Mouse (Mus musculus) heart, embryonic 11.5 days (tissue): ENCODE results near the gene Gm20696. TPM values are rescaled to one million over a fixed set of nuclear protein-coding genes. Genes with fewer than 3 reads are reported as not detected.

Experiments
- ATAC-seq: fragments of 200-750 bp; cut with Nextera tagmentation; replicated peaks from 2 replicates; pipeline ENCODE4 v1.8.0; 2017; ENCODE audit warnings: moderate library complexity; ENCODE audit not compliant: insufficient number of reproducible peaks, low FRiP score, low TSS enrichment
- H3K27ac ChIP-seq: fragments of 300-500 bp; sonication (generic); 2 replicates; pipeline ENCODE4 v1.5.1; 2014; ENCODE audit warnings: mild to moderate bottlenecking, low read depth, low read length
- H3K27me3 ChIP-seq: fragments of 300-500 bp; sonication (generic); 2 replicates; pipeline ENCODE4 v1.6.1; 2014; ENCODE audit warnings: mild to moderate bottlenecking, low read length, mixed read lengths; ENCODE audit not compliant: control insufficient read depth, insufficient read depth
- H3K36me3 ChIP-seq: fragments of 300-500 bp; sonication (generic); 2 replicates; pipeline ENCODE4 v1.6.1; 2014; ENCODE audit warnings: mild to moderate bottlenecking, low read length, moderate library complexity, mixed read lengths; ENCODE audit not compliant: control insufficient read depth, insufficient read depth
- H3K4me1 ChIP-seq: fragments of 300-500 bp; sonication (generic); 2 replicates; pipeline ENCODE4 v1.6.1; 2014; ENCODE audit warnings: low read length; ENCODE audit not compliant: control insufficient read depth, insufficient read depth
- H3K4me2 ChIP-seq: fragments of 300-500 bp; sonication (generic); 2 replicates; pipeline ENCODE4 v1.6.1; 2014; ENCODE audit warnings: mild to moderate bottlenecking, moderate library complexity
- H3K4me3 ChIP-seq: fragments of 300-500 bp; sonication (generic); 2 replicates; pipeline ENCODE4 v1.5.1; 2014; ENCODE audit warnings: low read depth, low read length
- H3K9ac ChIP-seq: fragments of 300-500 bp; sonication (generic); 2 replicates; pipeline ENCODE4 v1.6.1; 2014; ENCODE audit warnings: mild to moderate bottlenecking, low read depth, low read length, moderate library complexity
- H3K9me3 ChIP-seq: fragments of 300-500 bp; sonication (generic); replicated peaks from 2 replicates; pipeline ENCODE4 v1.6.1; 2016; ENCODE audit warnings: low read length; ENCODE audit not compliant: control insufficient read depth
- WGBS: fragments of 180-500 bp; shearing (Covaris S2); extraction: QIAGEN DNeasy Blood & Tissue Kit; methylation state at CpG from one replicate; pipeline ENCODE4 v1.1.7; 2014; ENCODE audit not compliant: insufficient replicate concordance; 5-methylcytosine and 5-hydroxymethylcytosine counted together
- polyA plus RNA-seq: library from polyadenylated mRNA; unstranded; fragments of >200 nt; fragmentation: Nextera tagmentation; extraction: Ambion mirVana; gene quantifications from 2 replicates; pipeline ENCODE4 v1.2.1, GENCODE M21; 2014

Gm20696 gene
- polyA plus RNA-seq, 1 experiment from 2014 or later: 4.0 TPM

DNA sequence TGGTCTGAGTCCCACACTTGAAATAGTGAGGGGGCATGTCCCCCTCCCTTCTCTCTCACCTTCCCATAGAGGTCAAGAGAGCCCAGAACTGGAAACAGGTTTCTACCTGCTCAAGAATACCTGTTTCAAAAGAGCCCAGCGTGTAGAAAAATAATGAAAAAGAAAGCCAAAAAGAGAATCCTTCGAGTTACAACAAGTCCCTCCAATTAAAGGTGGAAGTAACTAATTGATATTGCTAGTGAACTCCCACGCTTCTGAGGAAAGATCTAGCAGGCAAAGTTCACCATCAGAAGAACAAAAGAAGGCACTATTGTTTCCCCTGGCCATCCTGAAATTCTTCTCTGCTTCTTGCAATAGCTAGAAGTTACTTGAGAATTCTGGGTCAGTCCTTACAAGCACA is 297.4 kb downstream of the Gm20696 start:
- WGBS: 84% methylated on average over 3 of the region's 3 CpGs
- no peak overlapping the region for H3K4me3 ChIP-seq
- H3K9ac ChIP-seq: no peak overlapping the region
- no peak for ATAC-seq
- H3K27me3 ChIP-seq: no peaks in the 10 kb centered on the region
- H3K27ac ChIP-seq: no peak overlapping the region
- H3K36me3 ChIP-seq: no peaks in the 10 kb centered on the region
- H3K9me3 ChIP-seq: no peaks in the 10 kb centered on the region
- peaks cover 6% of the 10 kb centered on the region; the same call in 1 of the 2 replicates for H3K4me1 ChIP-seq
- H3K4me2 ChIP-seq: no peak overlapping the region

DNA sequence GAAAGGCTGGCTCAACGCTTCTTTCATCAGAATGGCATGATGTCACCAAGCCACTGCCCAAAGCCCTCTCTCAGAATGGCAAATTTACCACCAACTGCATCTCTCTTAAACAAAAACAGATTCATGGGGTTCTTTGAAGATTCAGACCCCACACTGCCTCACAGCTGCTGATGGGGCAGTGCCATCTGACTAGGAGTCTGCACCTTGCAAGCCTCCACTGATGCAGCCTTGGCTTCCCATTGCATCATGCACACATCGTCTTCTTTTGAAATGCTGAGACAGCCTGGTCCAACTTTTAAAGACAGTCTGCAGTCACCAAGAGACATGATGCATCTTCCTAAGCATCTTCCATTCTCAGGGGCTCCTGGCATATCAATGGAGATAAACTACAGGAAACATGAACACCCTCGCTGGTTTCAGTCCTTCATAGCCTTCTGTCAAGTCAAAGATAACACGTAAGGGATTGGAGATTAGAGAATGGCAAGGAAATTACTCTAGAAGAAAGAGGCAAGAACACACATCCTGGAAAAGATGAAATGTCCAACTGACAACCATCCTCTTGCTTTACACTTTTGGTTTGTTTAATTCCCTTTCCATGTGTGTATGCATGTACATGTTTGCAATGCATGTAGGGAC is 298.4 kb downstream of the Gm20696 start:
- 44% methylated on average over 4 of the region's 4 CpGs for WGBS
- peaks cover 6% of the 10 kb centered on the region; the same call in 1 of the 2 replicates for H3K4me1 ChIP-seq
- no peak overlapping the region for H3K9ac ChIP-seq
- H3K36me3 ChIP-seq: no peaks in the 10 kb centered on the region
- ATAC-seq: no peak
- H3K27ac ChIP-seq: no peak overlapping the region
- H3K9me3 ChIP-seq: no peaks in the 10 kb centered on the region
- no peak overlapping the region for H3K4me2 ChIP-seq
- no peaks in the 10 kb centered on the region for H3K27me3 ChIP-seq
- no peak overlapping the region for H3K4me3 ChIP-seq

DNA sequence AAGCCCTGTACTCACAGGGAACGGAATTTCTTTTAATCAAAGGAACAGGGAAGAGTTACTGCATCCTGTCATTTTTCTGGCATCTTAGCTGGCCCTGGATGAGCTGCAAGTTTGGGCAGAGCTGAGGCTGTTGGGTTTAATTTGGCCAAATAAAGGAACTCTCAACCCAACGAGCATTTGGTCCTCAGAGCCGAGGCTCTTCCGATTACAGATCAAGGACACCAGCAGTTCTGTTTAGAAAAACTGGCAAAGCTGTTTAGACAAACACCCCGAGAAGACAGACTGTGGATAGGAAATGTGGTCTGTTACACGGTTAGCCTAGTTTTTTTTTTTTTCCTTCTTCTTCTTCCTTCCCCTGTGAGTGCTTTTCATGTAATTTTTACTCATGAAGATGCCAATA is 302.1 kb downstream of the Gm20696 start:
- Histone ChIP-seq H3K4me1 (peaks cover 13% of the 10 kb centered on the region; the same call in 1 of the 2 replicates), H3K4me2 (no peak overlapping the region), H3K9me3 (no peaks in the 10 kb centered on the region), H3K27me3 (no peaks in the 10 kb centered on the region), H3K9ac (no peak overlapping the region), H3K27ac (no peak overlapping the region), H3K36me3 (no peaks in the 10 kb centered on the region), H3K4me3 (no peak overlapping the region)
- no peak for ATAC-seq
- WGBS: 63% methylated on average over 6 of the region's 6 CpGs

DNA sequence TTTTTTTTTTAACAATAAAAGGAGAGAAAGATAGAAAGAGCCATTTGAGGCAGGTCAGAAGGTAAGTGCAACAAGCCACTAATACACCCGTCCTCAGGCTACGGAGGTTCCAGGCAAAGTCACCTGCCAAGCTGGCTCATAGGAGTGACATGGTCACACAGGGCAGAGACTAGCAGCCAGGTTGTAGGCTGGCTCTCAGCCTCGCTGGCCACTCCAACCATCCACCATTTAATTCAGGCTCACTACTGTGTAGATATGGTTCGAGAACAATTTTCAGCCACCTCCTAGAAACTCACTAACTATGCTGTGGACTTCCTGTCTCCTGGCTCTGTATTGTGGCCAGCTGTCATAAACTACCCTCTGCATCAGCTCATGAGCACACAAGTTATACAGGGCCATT is 306.0 kb downstream of the Gm20696 start:
- Histone ChIP-seq H3K4me2 (no peak overlapping the region), H3K36me3 (no peaks in the 10 kb centered on the region), H3K27me3 (no peaks in the 10 kb centered on the region), H3K27ac (peak overlapping the region; percentile 22; the same call in 1 of the 2 replicates), H3K9ac (no peak overlapping the region), H3K4me1 (peaks cover 12% of the 10 kb centered on the region), H3K4me3 (no peak overlapping the region), H3K9me3 (no peaks in the 10 kb centered on the region)
- WGBS: 75% methylated on average over 4 of the region's 4 CpGs
- no peak for ATAC-seq

DNA sequence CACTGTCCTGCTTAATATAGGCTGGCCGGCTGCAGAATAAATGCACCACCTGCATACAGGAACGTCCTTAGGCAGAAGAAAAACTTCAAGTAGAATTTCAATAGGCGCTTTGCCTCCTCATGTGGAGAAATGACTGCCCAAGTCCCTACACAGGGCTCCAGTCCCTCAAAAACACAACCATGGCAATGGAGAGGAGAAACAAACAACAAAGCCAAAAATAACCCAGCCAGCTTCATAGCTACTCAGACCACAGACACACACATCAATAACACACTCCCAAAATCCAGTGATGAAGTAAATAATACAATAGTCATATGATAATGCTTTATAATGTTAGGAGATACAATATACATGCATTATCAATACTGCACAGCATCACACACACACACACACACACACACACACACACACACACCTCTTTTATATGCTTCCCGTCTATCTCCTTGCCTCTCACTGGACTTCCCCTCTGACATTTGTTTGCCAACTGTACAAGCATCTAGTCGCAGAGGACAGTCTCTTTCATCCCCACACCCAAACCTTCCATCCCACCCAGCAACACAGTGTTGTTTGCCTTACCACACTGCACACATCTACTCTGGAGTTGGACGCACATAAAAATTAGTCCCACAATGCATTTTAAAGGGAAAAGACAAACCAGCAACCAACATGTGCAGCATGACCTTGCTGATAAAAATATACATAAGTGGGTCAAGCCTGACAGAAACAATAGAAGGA is 306.7 kb downstream of the Gm20696 start:
- no peak overlapping the region for H3K4me2 ChIP-seq
- 62% methylated on average over 6 of the region's 6 CpGs for WGBS
- no peaks in the 10 kb centered on the region for H3K9me3 ChIP-seq
- peaks cover 16% of the 10 kb centered on the region for H3K4me1 ChIP-seq
- no peaks in the 10 kb centered on the region for H3K36me3 ChIP-seq
- H3K27ac ChIP-seq: peak overlapping the region; percentile 59
- H3K9ac ChIP-seq: no peak overlapping the region
- H3K4me3 ChIP-seq: no peak overlapping the region
- ATAC-seq: no peak
- no peaks in the 10 kb centered on the region for H3K27me3 ChIP-seq

DNA sequence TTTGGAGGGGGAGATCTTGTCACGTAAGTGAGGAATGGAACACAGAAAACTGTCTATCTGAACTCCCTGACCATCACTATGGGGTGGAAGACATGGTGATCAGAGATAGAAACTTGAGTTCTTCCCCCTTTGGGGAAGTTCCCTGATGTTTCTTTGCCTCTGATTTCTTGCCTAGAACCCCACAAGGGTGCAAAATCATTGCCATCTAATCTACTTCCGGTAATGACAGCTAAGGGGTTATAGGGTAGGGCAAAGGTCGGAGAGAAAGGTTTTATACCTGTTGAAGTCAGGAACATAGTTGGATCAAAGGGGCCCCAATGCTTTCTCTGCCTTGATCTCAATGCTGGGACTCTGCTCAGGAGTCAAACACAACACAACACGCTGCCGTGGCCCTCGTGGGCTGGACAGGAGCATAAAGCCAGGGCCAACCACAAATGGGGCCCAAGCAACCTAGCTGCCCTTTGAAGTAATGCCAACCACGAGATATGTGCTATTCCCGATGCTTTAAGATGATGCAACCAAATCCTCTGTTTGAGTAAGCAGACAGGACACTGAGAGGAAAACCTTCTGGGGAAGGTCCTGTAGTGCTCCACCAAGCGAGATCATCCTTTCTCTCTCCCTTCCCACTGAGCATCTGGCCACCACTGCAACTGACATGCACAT is 307.4 kb downstream of the Gm20696 start:
- Histone ChIP-seq H3K4me1 (peaks cover 17% of the 10 kb centered on the region), H3K9me3 (no peaks in the 10 kb centered on the region), H3K27me3 (no peaks in the 10 kb centered on the region), H3K27ac (peak overlapping the region; percentile 59), H3K36me3 (no peaks in the 10 kb centered on the region), H3K4me2 (no peak overlapping the region), H3K4me3 (no peak overlapping the region), H3K9ac (no peak overlapping the region)
- no peak for ATAC-seq
- 83% methylated on average over 9 of the region's 9 CpGs for WGBS

DNA sequence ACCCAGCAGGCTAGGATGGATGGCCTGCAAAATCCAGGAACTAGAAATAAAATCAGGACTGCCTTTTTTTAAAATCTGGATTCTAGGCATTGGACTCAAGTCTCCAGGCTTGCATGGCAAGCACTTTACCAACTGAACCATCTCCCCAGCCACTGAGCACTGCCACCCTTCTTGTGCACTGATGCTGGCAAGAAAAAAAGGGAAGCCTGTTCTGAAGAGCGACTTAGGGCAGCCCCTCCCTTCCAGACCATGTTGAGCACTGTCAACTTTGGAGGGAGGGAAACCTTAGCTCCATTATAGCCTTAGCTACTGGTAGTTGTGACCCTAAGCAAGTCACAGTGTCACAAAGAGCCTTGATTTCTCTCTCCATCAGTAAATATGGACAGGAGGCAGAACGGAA is 308.7 kb downstream of the Gm20696 start:
- peaks cover 22% of the 10 kb centered on the region for H3K4me1 ChIP-seq
- H3K27ac ChIP-seq: no peak overlapping the region
- no peaks in the 10 kb centered on the region for H3K27me3 ChIP-seq
- 63% methylated on average over 2 of the region's 2 CpGs for WGBS
- H3K4me3 ChIP-seq: no peak overlapping the region
- no peaks in the 10 kb centered on the region for H3K36me3 ChIP-seq
- no peak overlapping the region for H3K4me2 ChIP-seq
- no peaks in the 10 kb centered on the region for H3K9me3 ChIP-seq
- no peak overlapping the region for H3K9ac ChIP-seq
- no peak for ATAC-seq

DNA sequence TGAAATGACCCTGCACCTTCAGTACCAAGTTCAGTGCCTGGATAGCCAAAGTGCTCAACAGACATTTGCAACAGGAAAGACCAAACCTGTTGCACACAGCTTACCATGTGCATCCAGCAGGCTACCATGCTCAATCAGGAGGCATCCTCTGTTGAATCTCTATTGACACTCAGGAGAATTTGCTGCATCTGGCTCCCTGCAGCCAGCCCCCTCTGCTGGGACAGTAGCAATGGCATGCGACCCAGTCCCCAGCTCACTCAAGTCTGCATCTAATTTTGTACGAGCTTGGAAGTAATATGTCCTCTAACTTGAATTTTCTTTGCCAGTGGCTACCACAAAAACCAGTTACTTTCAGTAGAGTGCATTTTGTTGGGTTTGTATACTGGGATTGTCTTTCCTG is 312.3 kb downstream of the Gm20696 start:
- Histone ChIP-seq H3K9me3 (no peaks in the 10 kb centered on the region), H3K4me3 (no peak overlapping the region), H3K9ac (no peak overlapping the region), H3K36me3 (no peaks in the 10 kb centered on the region), H3K4me2 (no peak overlapping the region), H3K27me3 (no peaks in the 10 kb centered on the region), H3K27ac (no peak overlapping the region), H3K4me1 (peaks cover 24% of the 10 kb centered on the region)
- no peak for ATAC-seq
- WGBS: 52% methylated on average over 2 of the region's 2 CpGs
